Mouse (Mus musculus) right cerebral cortex, postnatal 36 days (tissue): ENCODE results near the gene Asf1b.

Experiments
- DNase-seq, 2 experiments: peaks; one replicate each; pipeline ENCODE4 v3.0.0; 2022; ENCODE audit warnings: low spot score in 2 of 2, mixed read lengths in 1 of 2

The Asf1b gene

GRCm38 (mm10) chr8:84019738-84020137 lies 64.4 kb downstream of the Asf1b start:
- no peak for DNase-seq
